21 mouse cellular contexts compared by ENCODE assay signal in the genomic region with DNA sequence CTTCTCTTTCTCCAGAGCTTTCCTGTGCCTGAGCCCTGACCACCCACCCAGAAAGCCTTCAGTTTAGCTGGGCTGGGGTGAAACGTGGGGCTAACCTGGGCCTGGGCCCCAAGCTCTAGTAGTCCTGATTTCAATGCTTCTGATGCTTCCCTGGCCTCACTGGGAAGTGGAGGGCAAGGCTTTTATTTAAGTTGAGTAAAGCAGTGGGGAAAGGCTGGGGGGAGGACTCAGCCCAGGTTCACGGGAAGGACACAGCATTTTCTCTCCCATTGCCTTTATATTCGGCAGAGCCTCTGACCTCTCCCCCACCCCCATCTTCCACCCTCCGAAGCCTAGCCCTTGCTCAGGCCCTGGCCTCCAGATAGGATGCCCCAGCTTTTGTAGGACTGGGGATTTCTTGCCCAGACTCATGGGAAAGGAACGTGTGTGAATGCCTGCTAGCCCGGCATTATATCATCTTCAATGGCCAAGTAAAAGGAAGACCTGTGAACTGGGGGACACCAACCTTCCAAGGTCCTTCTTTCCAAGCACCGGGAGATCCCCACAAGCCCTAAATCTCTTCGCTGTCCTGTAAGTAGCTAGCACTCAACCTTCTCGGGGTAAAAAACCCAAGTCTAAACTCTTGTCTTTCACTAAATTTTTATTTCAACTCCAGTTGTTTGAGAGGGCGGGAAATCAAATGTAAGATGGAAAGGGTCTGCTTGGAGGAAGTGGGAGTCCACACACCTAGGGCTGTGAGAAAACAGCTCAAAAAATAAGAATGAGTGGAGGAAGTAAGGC. TPM values are rescaled to one million over a fixed set of nuclear protein-coding genes. Genes with fewer than 3 reads are reported as not detected.
DNase-seq lines count a peak whose midpoint lies in the region; ATAC-seq and TF ChIP-seq lines count a peak whose summit lies in the region.
"Had no signal": no experiment of that assay in that cellular context is flagged by ENCODE, and none has a peak within 500 bp of the region (broad histone marks: within the 10 kb centered on the region; RNA-seq: fewer than 3 reads in every experiment).

No protein-coding gene starts in this region.

- no peak for TF ChIP-seq CTCF in intestine, postnatal 0 days (IDR thresholded peaks at IDR 0.05; ENCODE audit: low read depth)
- TF ChIP-seq CTCF in embryonic fibroblast, embryonic 13.5 days (IDR thresholded peaks at IDR 0.05; ENCODE audit: borderline replicate concordance, insufficient read depth, low read length) = no peak

- no peak overlapping the region; the same call in 1 of the 2 replicates for H3K27ac ChIP-seq in intestine, embryonic 16.5 days (ENCODE audit: low read length)
- no peak overlapping the region for H3K27ac ChIP-seq in intestine, postnatal 0 days (ENCODE audit: low read depth, low read length)
- peak overlapping the region; percentile 42; the same call in 1 of the 2 replicates for H3K27ac ChIP-seq in embryonic fibroblast, embryonic 13.5 days (ENCODE audit: insufficient read depth, low read length)
- peak overlapping the region; percentile 87 for H3K27ac ChIP-seq in stomach, embryonic 16.5 days (ENCODE audit: low read length)
- H3K27ac ChIP-seq: embryonic facial prominence, embryonic 15.5 days; forebrain, embryonic 15.5 days; gastrocnemius, adult 2 months; liver, embryonic 14.5 days; midbrain, embryonic 12.5 days had no signal

- 37% methylated on average over 10 of the region's 10 CpGs for WGBS in intestine, embryonic 16.5 days
- 53% methylated on average over 10 of the region's 10 CpGs for WGBS in intestine, postnatal 0 days
- WGBS in stomach, embryonic 16.5 days = 28% methylated on average over 10 of the region's 10 CpGs

- H3K4me1 ChIP-seq in intestine, embryonic 16.5 days (ENCODE audit: control insufficient read depth, insufficient read depth, low read length) = peaks cover 17% of the 10 kb centered on the region
- no peaks in the 10 kb centered on the region for H3K4me1 ChIP-seq in intestine, postnatal 0 days (replicated peaks; ENCODE audit: control insufficient read depth, insufficient read depth, low read length)
- peaks cover 2% of the 10 kb centered on the region; the same call in 1 of the 2 replicates for H3K4me1 ChIP-seq in embryonic fibroblast, embryonic 13.5 days (ENCODE audit: control insufficient read depth, insufficient read depth, low read length)
- H3K4me1 ChIP-seq in stomach, embryonic 16.5 days (ENCODE audit: control insufficient read depth, insufficient read depth, low read length) = peaks cover 33% of the 10 kb centered on the region
- H3K4me1 ChIP-seq: midbrain, embryonic 12.5 days had no signal

- no peak overlapping the region for H3K4me3 ChIP-seq in intestine, embryonic 16.5 days (ENCODE audit: low read length)
- H3K4me3 ChIP-seq in intestine, postnatal 0 days (ENCODE audit: low read depth, low read length) = no peak overlapping the region
- H3K4me3 ChIP-seq in embryonic fibroblast, embryonic 13.5 days (ENCODE audit: insufficient read depth, low read length) = no peak overlapping the region
- H3K4me3 ChIP-seq in stomach, embryonic 16.5 days (replicated peaks; ENCODE audit: low read length) = peak overlapping the region; percentile 9; the same call in 1 of the 2 replicates
- H3K4me3 ChIP-seq: embryonic facial prominence, embryonic 15.5 days; forebrain, embryonic 15.5 days; gastrocnemius, adult 2 months; midbrain, embryonic 12.5 days had no signal

- no peak for TF ChIP-seq POLR2A in embryonic fibroblast, embryonic 13.5 days (IDR thresholded peaks at IDR 0.05; ENCODE audit: low read depth, low read length)

- H3K4me2 ChIP-seq in intestine, embryonic 16.5 days (ENCODE audit: low read depth, low read length) = no peak overlapping the region
- no peak overlapping the region for H3K4me2 ChIP-seq in intestine, postnatal 0 days (replicated peaks; ENCODE audit: low read depth)
- peak overlapping the region; percentile 60 for H3K4me2 ChIP-seq in stomach, embryonic 16.5 days (ENCODE audit: low read depth, low read length)
- H3K4me2 ChIP-seq: embryonic facial prominence, embryonic 15.5 days; forebrain, embryonic 15.5 days; midbrain, embryonic 12.5 days had no signal

- no peaks in the 10 kb centered on the region for H3K9me3 ChIP-seq in intestine, embryonic 16.5 days (ENCODE audit: control insufficient read depth, low read length)
- H3K9me3 ChIP-seq in intestine, postnatal 0 days (ENCODE audit: control insufficient read depth) = no peaks in the 10 kb centered on the region
- H3K9me3 ChIP-seq in stomach, embryonic 16.5 days (replicated peaks; ENCODE audit: control insufficient read depth, low read length) = no peaks in the 10 kb centered on the region
- H3K9me3 ChIP-seq: embryonic facial prominence, embryonic 15.5 days; forebrain, embryonic 15.5 days; midbrain, embryonic 12.5 days had no signal

- no peaks in the 10 kb centered on the region for H3K36me3 ChIP-seq in intestine, embryonic 16.5 days (ENCODE audit: control insufficient read depth, insufficient read depth, low read length)
- no peaks in the 10 kb centered on the region for H3K36me3 ChIP-seq in intestine, postnatal 0 days (ENCODE audit: control insufficient read depth, insufficient read depth)
- H3K36me3 ChIP-seq in stomach, embryonic 16.5 days (ENCODE audit: control insufficient read depth, insufficient read depth, low read length) = no peaks in the 10 kb centered on the region
- H3K36me3 ChIP-seq: embryonic facial prominence, embryonic 15.5 days; forebrain, embryonic 15.5 days; midbrain, embryonic 12.5 days had no signal

- H3K27me3 ChIP-seq in intestine, embryonic 16.5 days (replicated peaks; ENCODE audit: control insufficient read depth, insufficient read depth, low read length) = peaks cover 75% of the 10 kb centered on the region
- peaks cover 68% of the 10 kb centered on the region for H3K27me3 ChIP-seq in intestine, postnatal 0 days (replicated peaks; ENCODE audit: control insufficient read depth, insufficient read depth, low read length)
- no peaks in the 10 kb centered on the region for H3K27me3 ChIP-seq in stomach, embryonic 16.5 days (ENCODE audit: control insufficient read depth, insufficient read depth, low read length)

- no peak for ATAC-seq in intestine, embryonic 16.5 days
- ATAC-seq in intestine, postnatal 0 days = no peak
- no peak for ATAC-seq in stomach, embryonic 16.5 days (ENCODE audit: insufficient read depth, low FRiP score)
- ATAC-seq in megakaryocyte-erythroid progenitor cell, adult 5-6 weeks (replicated peaks; ENCODE audit: low FRiP score, low TSS enrichment, poor library complexity, severe bottlenecking) = no peak
- ATAC-seq: forebrain, embryonic 15.5 days had no signal

- H3K9ac ChIP-seq in intestine, embryonic 16.5 days (ENCODE audit: low read depth, low read length) = peak overlapping the region; percentile 51
- no peak overlapping the region for H3K9ac ChIP-seq in intestine, postnatal 0 days (ENCODE audit: low read depth, low read length)
- peak overlapping the region; percentile 62 for H3K9ac ChIP-seq in stomach, embryonic 16.5 days (ENCODE audit: low read length)
- H3K9ac ChIP-seq: embryonic facial prominence, embryonic 15.5 days; forebrain, embryonic 15.5 days; liver, embryonic 14.5 days; midbrain, embryonic 12.5 days had no signal

- DNase-seq in mesoderm, embryonic 11.5 days (ENCODE audit: low read depth, low spot score) = peak; percentile 74
- DNase-seq in gastrocnemius, postnatal 10 days = no peak
- DNase-seq in spleen, postnatal 4 days (ENCODE audit: low spot score in 2 of 2) = no peak
- DNase-seq: adrenal gland, adult 8-10 months; cerebellum, postnatal 14 days; gastrocnemius, adult 2 months; heart, postnatal 4 days; kidney, postnatal 10 days; left cerebral cortex, postnatal 4 days; lung, postnatal 10 days; thymus, postnatal 25 days had no signal

RNA-seq across cellular contexts. Expression of gene Hoxc4, which starts 20.2 kb away (rescaled TPM):
- polyA plus RNA-seq in intestine, embryonic 16.5 days (2015; fragmentation: Nextera tagmentation; extraction: Ambion mirVana) = 8.8 and 9.7 TPM in 2 replicates
- polyA plus RNA-seq in intestine, postnatal 0 days (2015; fragmentation: Nextera tagmentation; extraction: Ambion mirVana) = 4.8 and 5.2 TPM in 2 replicates
- 12.5 and 12.6 TPM in 2 replicates for polyA plus RNA-seq in embryonic fibroblast, embryonic 13.5 days (2011; ENCODE audit: insufficient read length, low read depth, missing spikeins)
- 19.0 and 20.0 TPM in 2 replicates for polyA plus RNA-seq in stomach, embryonic 16.5 days (2015; fragmentation: Nextera tagmentation; extraction: Ambion mirVana)
- 1 to 10 TPM; 5.3 to 6.3 TPM for total RNA-seq in gastrocnemius, postnatal 10 days (2021)
- total RNA-seq in megakaryocyte-erythroid progenitor cell, adult 5-6 weeks (2014; fragmentation: Nextera tagmentation) = not detected in 2 replicates
- not detected in 2 replicates for total RNA-seq in megakaryocyte-erythroid progenitor cell, adult 5-6 weeks (2017)
- total RNA-seq: layer of hippocampus, postnatal 14 days; left cerebral cortex, postnatal 4 days had no signal
- polyA plus RNA-seq: forebrain, embryonic 15.5 days had no signal

RNA-seq across cellular contexts. Expression of gene Hoxc6, which starts 40.8 kb away (rescaled TPM):
- polyA plus RNA-seq in intestine, embryonic 16.5 days (2015; fragmentation: Nextera tagmentation; extraction: Ambion mirVana) = 3.2 and 4.0 TPM in 2 replicates
- 3.0 and 3.5 TPM in 2 replicates for polyA plus RNA-seq in intestine, postnatal 0 days (2015; fragmentation: Nextera tagmentation; extraction: Ambion mirVana)
- 42.6 and 61.8 TPM in 2 replicates for polyA plus RNA-seq in embryonic fibroblast, embryonic 13.5 days (2011; ENCODE audit: insufficient read length, low read depth, missing spikeins)
- polyA plus RNA-seq in stomach, embryonic 16.5 days (2015; fragmentation: Nextera tagmentation; extraction: Ambion mirVana) = 3.3 and 3.8 TPM in 2 replicates
- total RNA-seq in gastrocnemius, postnatal 10 days (2021) = 10 to 100 TPM in 1 of 2 experiments, 1 to 10 TPM in 1; 5.1 to 10.0 TPM
- total RNA-seq in megakaryocyte-erythroid progenitor cell, adult 5-6 weeks (2014; fragmentation: Nextera tagmentation) = not detected in 2 replicates
- total RNA-seq in megakaryocyte-erythroid progenitor cell, adult 5-6 weeks (2017) = not detected in 2 replicates
- total RNA-seq: layer of hippocampus, postnatal 14 days; left cerebral cortex, postnatal 4 days had no signal
- polyA plus RNA-seq: forebrain, embryonic 15.5 days; midbrain, embryonic 12.5 days had no signal

RNA-seq across cellular contexts. Expression of gene Hoxc8, which starts 48.5 kb away (rescaled TPM):
- polyA plus RNA-seq in intestine, embryonic 16.5 days (2015; fragmentation: Nextera tagmentation; extraction: Ambion mirVana) = 4.5 and 4.9 TPM in 2 replicates
- 3.5 and 4.6 TPM in 2 replicates for polyA plus RNA-seq in intestine, postnatal 0 days (2015; fragmentation: Nextera tagmentation; extraction: Ambion mirVana)
- 28.5 and 45.5 TPM in 2 replicates for polyA plus RNA-seq in embryonic fibroblast, embryonic 13.5 days (2011; ENCODE audit: insufficient read length, low read depth, missing spikeins)
- polyA plus RNA-seq in stomach, embryonic 16.5 days (2015; fragmentation: Nextera tagmentation; extraction: Ambion mirVana) = 2.0 and 2.5 TPM in 2 replicates
- 1 to 10 TPM; 1.8 to 2.8 TPM for total RNA-seq in gastrocnemius, postnatal 10 days (2021)
- total RNA-seq in megakaryocyte-erythroid progenitor cell, adult 5-6 weeks (2014; fragmentation: Nextera tagmentation) = not detected in 2 replicates
- total RNA-seq in megakaryocyte-erythroid progenitor cell, adult 5-6 weeks (2017) = not detected in 2 replicates
- total RNA-seq: heart, postnatal 4 days; layer of hippocampus, postnatal 14 days; left cerebral cortex, postnatal 4 days had no signal
- polyA plus RNA-seq: embryonic facial prominence, embryonic 15.5 days; forebrain, embryonic 15.5 days; midbrain, embryonic 12.5 days had no signal

Comparison
In these comparisons a context has a peak if more than half of its experiments do, and no peak if none do; other contexts are left out.
1. H3K27ac ChIP-seq: peak in embryonic fibroblast, embryonic 13.5 days (single experiment) and stomach, embryonic 16.5 days (single experiment); none in intestine, embryonic 16.5 days (single experiment) and intestine, postnatal 0 days (single experiment).